Mouse (Mus musculus) limb, embryonic 15.5 days (tissue): ENCODE measurements around the gene Syt14. TPM values are rescaled to one million over a fixed set of nuclear protein-coding genes. Genes with fewer than 3 reads are reported as not detected.

ENCODE experiments used
- ATAC-seq: fragments of 200-750 bp; cut with Nextera tagmentation; 2 replicates; pipeline ENCODE4 v1.8.0; 2017; ENCODE audit warnings: low read depth, moderate TSS enrichment; ENCODE audit not compliant: insufficient number of reproducible peaks, low FRiP score, low TSS enrichment
- H3K27ac ChIP-seq: fragments of 300-500 bp; sonication (generic); 2 replicates; pipeline ENCODE4 v1.5.1; 2015; ENCODE audit warnings: moderate library complexity, mild to moderate bottlenecking, inconsistent platforms
- H3K27me3 ChIP-seq: fragments of 300-500 bp; sonication (generic); 2 replicates; pipeline ENCODE4 v1.6.1; 2015; ENCODE audit warnings: inconsistent platforms
- H3K36me3 ChIP-seq: fragments of 300-500 bp; sonication (generic); 2 replicates; pipeline ENCODE4 v1.6.1; 2015; ENCODE audit warnings: inconsistent platforms
- H3K4me1 ChIP-seq: fragments of 300-500 bp; sonication (generic); 2 replicates; pipeline ENCODE4 v1.6.1; 2015; ENCODE audit warnings: inconsistent platforms
- H3K4me2 ChIP-seq: fragments of 300-500 bp; sonication (generic); 2 replicates; pipeline ENCODE4 v1.6.1; 2015; ENCODE audit warnings: mild to moderate bottlenecking, inconsistent platforms
- H3K4me3 ChIP-seq: fragments of 300-500 bp; sonication (generic); 2 replicates; pipeline ENCODE4 v1.5.1; 2015; ENCODE audit warnings: mild to moderate bottlenecking, inconsistent platforms
- H3K9ac ChIP-seq: fragments of 300-500 bp; sonication (generic); 2 replicates; pipeline ENCODE4 v1.6.1; 2015; ENCODE audit warnings: inconsistent platforms
- H3K9me3 ChIP-seq: fragments of 300-500 bp; sonication (generic); 2 replicates; pipeline ENCODE4 v1.6.1; 2016; ENCODE audit warnings: inconsistent platforms
- WGBS: fragments of 180-500 bp; shearing (Covaris S2); methylation state at CpG from one replicate; pipeline ENCODE4 v1.1.7; 2015; 5-methylcytosine and 5-hydroxymethylcytosine counted together
- polyA plus RNA-seq: library from polyadenylated mRNA; unstranded; fragments of >200 nt; fragmentation: Nextera tagmentation; extraction: Ambion mirVana; gene quantifications from 2 replicates; pipeline ENCODE4 v1.2.1, GENCODE M21; 2015

Syt14 gene
- polyA plus RNA-seq, 1 experiment from 2014 or later, result 1.5 TPM

DNA sequence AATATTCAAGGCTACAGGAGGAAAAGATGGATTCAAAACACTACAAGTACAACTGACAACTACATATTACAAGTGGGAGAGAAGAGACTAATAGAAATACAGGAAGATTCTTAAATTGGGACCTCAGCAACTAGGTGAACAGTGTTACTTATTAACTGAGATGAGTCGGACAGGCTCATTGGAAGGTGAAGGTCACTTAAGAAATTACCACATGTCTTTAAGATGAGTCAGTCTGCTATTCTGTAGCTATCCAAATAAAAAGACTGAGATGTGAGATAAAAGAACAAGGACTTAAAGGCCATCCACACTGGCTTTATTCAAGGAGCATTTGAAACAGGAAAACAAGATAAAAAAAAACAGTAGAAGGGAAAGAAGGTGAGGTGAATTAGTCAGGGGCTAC is 11.3 kb downstream of the Syt14 start:
- Histone ChIP-seq H3K4me2 (no peak overlapping the region), H3K4me1 (no peaks in the 10 kb centered on the region), H3K4me3 (no peak overlapping the region), H3K36me3 (no peaks in the 10 kb centered on the region), H3K27me3 (no peaks in the 10 kb centered on the region), H3K9ac (no peak overlapping the region), H3K9me3 (no peaks in the 10 kb centered on the region), H3K27ac (no peak overlapping the region)
- no peak for ATAC-seq
- 82% methylated on average over 1 of the region's 1 CpGs for WGBS

- H3K4me1 ChIP-seq, result no peaks in the 10 kb centered on the region
- H3K4me2 ChIP-seq, result no peak overlapping the region
- H3K9ac ChIP-seq, result no peak overlapping the region
- H3K27me3 ChIP-seq, result no peaks in the 10 kb centered on the region
- no peaks in the 10 kb centered on the region for H3K9me3 ChIP-seq
- no peak overlapping the region for H3K27ac ChIP-seq
- ATAC-seq, result no peak
- WGBS, result 99% methylated on average over 2 of the region's 2 CpGs
- no peaks in the 10 kb centered on the region for H3K36me3 ChIP-seq
- no peak overlapping the region for H3K4me3 ChIP-seq
Measured at GRCm38 (mm10) chr1:193012351-193012750, 23.2 kb downstream of the Syt14 start.

DNA sequence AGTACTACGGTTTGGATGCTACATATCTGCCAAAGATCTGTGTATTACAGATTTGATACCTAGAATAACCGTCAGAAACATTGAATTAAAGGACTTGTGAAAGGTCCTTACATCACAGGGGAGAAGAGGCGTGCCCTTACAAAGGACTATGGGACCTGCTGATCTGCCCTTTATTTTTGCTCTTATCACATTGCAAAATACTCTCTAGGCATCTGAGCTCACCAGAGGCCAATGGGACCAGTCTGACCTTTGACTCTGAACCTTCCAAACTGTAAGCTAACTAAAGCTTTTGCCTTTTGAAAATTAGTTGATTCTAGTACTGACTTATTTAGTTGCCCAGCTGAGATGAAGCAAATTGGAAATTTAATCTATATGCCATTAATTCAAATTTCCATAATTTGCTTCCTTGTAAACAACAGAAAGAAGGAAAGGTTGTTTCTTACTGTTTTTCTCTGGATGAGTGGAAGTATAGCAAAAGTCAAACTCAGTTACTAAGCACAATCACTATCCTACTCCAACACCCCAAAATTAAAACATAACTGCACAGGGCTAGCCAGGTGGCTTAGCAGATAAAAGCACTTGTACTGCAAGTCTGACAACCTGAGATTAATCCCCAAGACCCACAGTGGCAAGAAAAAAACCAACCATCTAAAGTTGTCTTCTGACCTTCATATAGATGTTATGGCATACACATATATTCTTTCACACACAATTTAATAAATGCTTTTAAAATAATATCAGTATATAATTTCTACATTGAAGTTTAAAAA is 24.4 kb downstream of the Syt14 start:
- no peak for ATAC-seq
- Histone ChIP-seq H3K4me1 (no peaks in the 10 kb centered on the region), H3K36me3 (no peaks in the 10 kb centered on the region), H3K9ac (no peak overlapping the region), H3K4me2 (no peak overlapping the region), H3K4me3 (no peak overlapping the region), H3K27ac (no peak overlapping the region), H3K27me3 (no peaks in the 10 kb centered on the region), H3K9me3 (no peaks in the 10 kb centered on the region)
- 86% methylated on average over 3 of the region's 3 CpGs for WGBS

GRCm38 (mm10) chr1:193004581-193004980 is 31.0 kb downstream of the Syt14 start:
- ATAC-seq, result no peak
- Histone ChIP-seq H3K27me3 (no peaks in the 10 kb centered on the region), H3K4me3 (no peak overlapping the region), H3K4me2 (no peak overlapping the region), H3K9ac (no peak overlapping the region), H3K27ac (no peak overlapping the region), H3K4me1 (no peaks in the 10 kb centered on the region), H3K36me3 (no peaks in the 10 kb centered on the region), H3K9me3 (no peaks in the 10 kb centered on the region)
- 59% methylated on average over 1 of the region's 1 CpGs for WGBS

GRCm38 (mm10) chr1:193003953-193004352 is 31.6 kb downstream of the Syt14 start:
- Histone ChIP-seq H3K9me3 (no peaks in the 10 kb centered on the region), H3K36me3 (no peaks in the 10 kb centered on the region), H3K27ac (no peak overlapping the region), H3K4me3 (no peak overlapping the region), H3K4me1 (no peaks in the 10 kb centered on the region), H3K9ac (no peak overlapping the region), H3K4me2 (no peak overlapping the region), H3K27me3 (no peaks in the 10 kb centered on the region)
- WGBS, result 82% methylated on average over 2 of the region's 2 CpGs
- ATAC-seq, result no peak

DNA sequence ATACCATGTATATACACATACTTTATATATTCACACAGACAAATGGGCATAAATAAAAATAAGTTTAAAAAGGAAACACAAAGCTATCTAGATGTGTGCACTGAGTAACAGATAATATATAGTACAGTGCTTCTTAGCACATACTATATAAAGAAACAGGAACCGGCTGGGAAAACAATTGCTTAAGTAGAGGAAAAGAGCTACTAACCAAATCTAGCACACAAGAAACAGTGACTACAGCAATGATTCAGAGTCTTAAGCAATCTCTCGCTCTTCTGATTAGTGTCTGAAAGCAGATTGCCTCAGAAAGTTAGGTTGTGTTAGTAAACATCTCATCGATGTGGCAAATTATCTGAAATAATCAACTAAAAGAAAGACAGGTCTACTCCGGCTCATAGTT is 33.3 kb downstream of the Syt14 start:
- Histone ChIP-seq H3K27ac (no peak overlapping the region), H3K4me2 (no peak overlapping the region), H3K27me3 (no peaks in the 10 kb centered on the region), H3K9ac (no peak overlapping the region), H3K9me3 (no peaks in the 10 kb centered on the region), H3K4me3 (no peak overlapping the region), H3K4me1 (no peaks in the 10 kb centered on the region), H3K36me3 (no peaks in the 10 kb centered on the region)
- 90% methylated on average over 4 of the region's 4 CpGs for WGBS
- ATAC-seq, result no peak

DNA sequence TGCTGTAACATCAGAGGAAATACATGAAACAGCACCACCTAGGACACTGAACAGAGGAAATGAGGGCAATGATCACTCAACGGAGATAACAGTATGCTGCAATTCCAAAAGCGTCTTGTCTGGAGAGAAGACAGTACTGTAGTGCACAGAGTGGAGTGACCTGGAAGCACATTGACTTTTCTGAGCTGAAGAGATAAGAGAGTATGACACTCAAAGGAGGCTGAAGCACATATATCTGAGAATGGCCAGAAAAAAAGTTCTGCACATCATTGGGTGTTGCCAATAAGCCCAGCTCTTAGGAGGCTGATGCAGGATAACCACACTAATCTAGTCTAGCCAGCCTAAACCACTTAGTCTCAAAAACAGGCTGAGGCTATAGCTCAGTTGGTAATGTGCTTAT is 34.0 kb downstream of the Syt14 start:
- Histone ChIP-seq H3K4me2 (no peak overlapping the region), H3K9ac (no peak overlapping the region), H3K9me3 (no peaks in the 10 kb centered on the region), H3K4me1 (no peaks in the 10 kb centered on the region), H3K27me3 (no peaks in the 10 kb centered on the region), H3K4me3 (no peak overlapping the region), H3K27ac (no peak overlapping the region), H3K36me3 (no peaks in the 10 kb centered on the region)
- 78% methylated on average over 2 of the region's 2 CpGs for WGBS
- no peak for ATAC-seq

DNA sequence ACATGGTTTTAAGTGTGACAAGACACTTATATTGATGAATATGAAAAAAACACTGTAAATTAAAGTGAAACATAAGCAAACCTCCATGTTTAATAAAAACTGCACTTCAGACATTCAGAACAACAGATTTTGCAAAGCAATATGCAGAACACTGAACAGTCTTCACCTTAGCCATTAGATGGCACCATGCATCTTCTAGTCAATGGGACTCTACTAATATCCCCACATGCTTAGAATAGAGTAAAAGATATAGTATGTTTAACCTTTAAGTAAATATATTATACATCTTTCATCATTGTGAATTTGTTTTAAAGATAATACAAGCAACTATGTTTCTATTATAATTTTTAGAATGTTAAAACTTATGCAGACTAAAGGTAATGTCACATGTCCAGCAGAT is 34.7 kb downstream of the Syt14 start:
- no peak for ATAC-seq
- no peak overlapping the region for H3K9ac ChIP-seq
- no peaks in the 10 kb centered on the region for H3K9me3 ChIP-seq

DNA sequence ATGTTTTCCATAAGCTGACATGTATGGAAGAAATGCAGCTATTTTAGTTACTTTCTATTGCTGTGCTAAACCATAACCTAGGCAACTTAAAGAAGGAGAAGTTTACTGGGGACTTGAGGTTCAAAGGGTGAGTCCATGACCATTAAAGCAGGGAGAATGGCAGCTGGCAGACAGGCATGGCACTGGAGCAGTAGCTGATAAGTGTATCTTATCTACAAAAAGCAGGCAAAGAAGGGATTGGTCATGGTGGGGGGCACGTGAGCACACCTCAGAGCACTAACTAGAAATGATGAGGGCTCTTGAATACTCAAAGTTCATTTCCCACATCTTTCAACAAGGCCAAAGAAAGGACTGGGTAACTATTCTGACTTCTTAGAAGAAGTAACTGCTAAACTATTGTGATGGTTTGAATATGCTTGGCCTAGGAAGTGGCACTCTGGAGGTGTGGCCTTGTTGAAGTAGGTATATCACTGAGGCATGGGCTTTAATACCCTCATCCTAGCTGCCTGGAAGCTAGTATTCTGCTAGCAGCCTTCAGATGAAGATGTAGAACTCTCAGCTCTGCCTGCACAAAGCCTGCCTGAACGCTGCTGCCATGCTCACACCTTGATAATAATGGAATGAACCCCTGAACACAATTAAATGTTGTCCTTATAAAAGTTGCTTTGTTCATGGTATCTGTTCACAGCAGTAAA is 41.2 kb downstream of the Syt14 start:
- no peaks in the 10 kb centered on the region for H3K9me3 ChIP-seq
- no peak overlapping the region for H3K9ac ChIP-seq

More for the DNA sequence above, 34.7 kb downstream of the Syt14 start:
- Histone ChIP-seq H3K4me1 (no peaks in the 10 kb centered on the region), H3K4me2 (no peak overlapping the region), H3K36me3 (no peaks in the 10 kb centered on the region), H3K27ac (no peak overlapping the region), H3K27me3 (no peaks in the 10 kb centered on the region), H3K4me3 (no peak overlapping the region)

DNA sequence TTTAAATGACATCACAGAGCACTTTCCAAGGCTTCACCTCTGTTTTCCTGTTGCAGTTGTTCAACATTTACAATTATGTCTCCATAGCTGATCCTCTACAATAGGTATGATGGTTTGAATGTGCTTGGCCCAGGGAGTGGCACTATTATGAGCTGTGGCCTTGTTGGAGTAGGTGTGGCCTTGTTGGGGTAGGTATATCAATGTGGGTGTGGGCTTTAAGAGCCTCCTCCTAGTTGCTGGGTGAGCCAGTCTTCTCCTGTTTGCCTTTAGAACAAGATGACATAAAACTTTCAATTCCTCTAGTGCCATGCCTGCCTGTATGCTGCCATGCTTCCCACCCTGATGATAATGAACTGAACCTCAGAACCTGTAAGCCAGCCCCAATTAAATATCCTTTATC is 42.1 kb downstream of the Syt14 start:
- H3K27ac ChIP-seq, result no peak overlapping the region
- no peak overlapping the region for H3K9ac ChIP-seq
- H3K9me3 ChIP-seq, result no peaks in the 10 kb centered on the region
- H3K36me3 ChIP-seq, result no peaks in the 10 kb centered on the region
- no peaks in the 10 kb centered on the region for H3K4me1 ChIP-seq
- H3K4me3 ChIP-seq, result no peak overlapping the region
- ATAC-seq, result no peak
- no peaks in the 10 kb centered on the region for H3K27me3 ChIP-seq
- no peak overlapping the region for H3K4me2 ChIP-seq

More for the DNA sequence above, 41.2 kb downstream of the Syt14 start:
- Histone ChIP-seq H3K4me3 (no peak overlapping the region), H3K4me2 (no peak overlapping the region), H3K27ac (no peak overlapping the region), H3K27me3 (no peaks in the 10 kb centered on the region), H3K4me1 (no peaks in the 10 kb centered on the region), H3K36me3 (no peaks in the 10 kb centered on the region)
- no peak for ATAC-seq
- 71% methylated on average over 2 of the region's 2 CpGs for WGBS

- Histone ChIP-seq H3K4me3 (no peak overlapping the region), H3K4me2 (no peak overlapping the region)
- no peak for ATAC-seq
Measured at GRCm38 (mm10) chr1:192987203-192987602, 48.4 kb downstream of the Syt14 start.

GRCm38 (mm10) chr1:192986481-192986880 is 49.1 kb downstream of the Syt14 start:
- WGBS, result 80% methylated on average over 3 of the region's 3 CpGs
- Histone ChIP-seq H3K27me3 (no peaks in the 10 kb centered on the region), H3K9me3 (no peaks in the 10 kb centered on the region)

More at GRCm38 (mm10) chr1:192987203-192987602, 48.4 kb downstream of the Syt14 start:
- Histone ChIP-seq H3K27ac (no peak overlapping the region), H3K9ac (no peak overlapping the region), H3K27me3 (no peaks in the 10 kb centered on the region), H3K4me1 (no peaks in the 10 kb centered on the region), H3K36me3 (no peaks in the 10 kb centered on the region), H3K9me3 (no peaks in the 10 kb centered on the region)
- 90% methylated on average over 3 of the region's 3 CpGs for WGBS

More at GRCm38 (mm10) chr1:192986481-192986880, 49.1 kb downstream of the Syt14 start:
- no peak overlapping the region for H3K9ac ChIP-seq
- no peak for ATAC-seq
- no peak overlapping the region for H3K4me2 ChIP-seq
- no peaks in the 10 kb centered on the region for H3K36me3 ChIP-seq
- H3K4me3 ChIP-seq, result no peak overlapping the region
- no peak overlapping the region for H3K27ac ChIP-seq
- H3K4me1 ChIP-seq, result no peaks in the 10 kb centered on the region
